Mouse (Mus musculus): ENCODE data around the gene Ppp2r1b. TPM values are rescaled to one million over a fixed set of nuclear protein-coding genes. Genes with fewer than 3 reads are reported as not detected.

Gene Ppp2r1b
- polyA plus RNA-seq, 1 experiment: 12.9 TPM

DNA sequence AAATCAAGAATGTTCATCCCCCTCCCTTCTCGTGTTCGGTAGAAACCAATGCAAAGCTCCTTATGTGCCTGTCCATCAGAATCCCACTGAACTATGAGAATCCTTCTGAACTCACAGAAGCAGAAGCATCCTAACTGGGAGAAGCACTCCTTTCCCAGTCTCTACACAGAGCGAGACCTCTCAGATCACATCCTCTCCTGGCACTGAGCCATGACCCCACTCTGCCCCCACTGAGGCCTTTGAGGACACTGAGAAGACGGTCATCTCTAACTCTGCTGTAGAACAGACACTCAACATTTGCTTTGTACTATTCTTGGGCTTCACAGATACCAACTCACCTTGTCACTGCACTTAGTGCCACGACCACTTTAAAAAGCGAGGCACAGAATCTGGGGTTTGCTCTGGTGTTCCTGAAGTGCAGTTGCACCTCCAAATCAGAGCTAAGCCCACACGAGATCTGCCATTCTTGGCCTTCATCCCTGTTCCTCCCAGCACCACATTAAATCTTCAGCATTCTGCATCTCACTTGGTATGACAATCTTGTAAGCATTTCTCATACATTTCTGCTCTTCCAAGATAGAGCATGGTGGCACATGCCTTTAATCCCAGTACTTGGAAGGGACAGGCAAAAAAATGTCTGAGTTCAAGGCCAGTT lies 66.9 kb downstream of the Ppp2r1b start:
- Histone ChIP-seq H3K4me2 (ENCODE audit: low read depth) (no peak overlapping the region), H3K36me3 (ENCODE audit: control insufficient read depth, insufficient read depth) (no peaks in the 10 kb centered on the region), H3K79me2 (ENCODE audit: control insufficient read depth, insufficient read depth) (no peaks in the 10 kb centered on the region), H3K4me3 (no peak overlapping the region), H3ac (ENCODE audit: control insufficient read depth, insufficient read length) (no peak overlapping the region), H3K27me3 (ENCODE audit: control insufficient read depth, insufficient read depth, insufficient read length) (no peaks in the 10 kb centered on the region)
- TF ChIP-seq USF1 (IDR thresholded peaks at IDR 0.05; ENCODE audit: low read depth) (no peak), E2F4 (IDR thresholded peaks at IDR 0.05; ENCODE audit: insufficient read depth) (no peak), MYOG (IDR thresholded peaks at IDR 0.05; ENCODE audit: control insufficient read depth in 1 of 3, insufficient read depth in 1 of 3, insufficient read length in 2 of 3, low read depth in 2 of 3) (no peak), CEBPB (IDR thresholded peaks at IDR 0.05; ENCODE audit: insufficient read depth, poor library complexity, severe bottlenecking) (no peak), TCF3 (IDR thresholded peaks at IDR 0.05; ENCODE audit: insufficient read length, low read depth) (no peak), POLR2A (IDR thresholded peaks at IDR 0.05; ENCODE audit: insufficient read length, low read depth) (no peak), SRF (IDR thresholded peaks at IDR 0.05; ENCODE audit: control insufficient read depth, insufficient read length, low read depth) (no peak), MAX (IDR thresholded peaks at IDR 0.05; ENCODE audit: low read depth) (no peak), POLR2AphosphoS2 (IDR thresholded peaks at IDR 0.05; ENCODE audit: insufficient read length, low read depth) (no peak), TCF12 (IDR thresholded peaks at IDR 0.05; ENCODE audit: insufficient read depth, poor library complexity, severe bottlenecking) (no peak), REST (IDR thresholded peaks at IDR 0.05; ENCODE audit: insufficient read depth, insufficient read length) (no peak), MYOD1 (IDR thresholded peaks at IDR 0.05; ENCODE audit: control insufficient read depth in 1 of 3, insufficient read length in 2 of 3, low read depth in 2 of 3) (no peak)

DNA sequence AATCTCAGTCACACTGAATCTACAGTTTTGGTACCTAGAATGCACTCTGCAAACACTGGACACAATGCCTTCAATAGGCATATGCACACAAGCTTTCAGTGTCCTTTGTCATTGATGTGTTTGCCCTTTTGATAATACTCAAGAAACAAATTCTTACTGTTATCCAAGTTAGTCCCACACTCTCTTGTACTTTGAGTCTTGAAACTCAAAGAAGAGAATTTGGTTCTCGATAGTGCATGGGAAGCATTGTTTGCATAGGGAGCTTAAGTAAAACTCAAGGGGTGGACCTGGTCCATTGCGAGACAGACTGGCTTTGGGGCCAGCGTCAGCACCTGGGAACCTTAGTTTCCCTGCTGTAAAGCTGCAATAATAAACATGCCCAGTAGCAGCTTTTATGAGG lies 73.0 kb downstream of the Ppp2r1b start:
- Histone ChIP-seq H3ac (ENCODE audit: control insufficient read depth, insufficient read length) (no peak overlapping the region), H3K36me3 (ENCODE audit: control insufficient read depth, insufficient read depth) (no peaks in the 10 kb centered on the region), H3K4me2 (ENCODE audit: low read depth) (no peak overlapping the region), H3K79me2 (ENCODE audit: control insufficient read depth, insufficient read depth) (no peaks in the 10 kb centered on the region), H3K4me3 (no peak overlapping the region), H3K27me3 (ENCODE audit: control insufficient read depth, insufficient read depth, insufficient read length) (no peaks in the 10 kb centered on the region)
- TF ChIP-seq MAX (IDR thresholded peaks at IDR 0.05; ENCODE audit: low read depth): no peak
- no peak for TF ChIP-seq SRF (IDR thresholded peaks at IDR 0.05; ENCODE audit: control insufficient read depth, insufficient read length, low read depth)
- no peak for TF ChIP-seq CEBPB (IDR thresholded peaks at IDR 0.05; ENCODE audit: insufficient read depth, poor library complexity, severe bottlenecking)
- TF ChIP-seq E2F4 (IDR thresholded peaks at IDR 0.05; ENCODE audit: insufficient read depth): no peak
- no peak for TF ChIP-seq TCF12 (IDR thresholded peaks at IDR 0.05; ENCODE audit: insufficient read depth, poor library complexity, severe bottlenecking)
- TF ChIP-seq MYOG (IDR thresholded peaks at IDR 0.05; ENCODE audit: control insufficient read depth in 1 of 3, insufficient read depth in 1 of 3, insufficient read length in 2 of 3, low read depth in 2 of 3): no peak
- no peak for TF ChIP-seq REST (IDR thresholded peaks at IDR 0.05; ENCODE audit: insufficient read depth, insufficient read length)
- no peak for TF ChIP-seq POLR2AphosphoS2 (IDR thresholded peaks at IDR 0.05; ENCODE audit: insufficient read length, low read depth)
- TF ChIP-seq MYOD1 (IDR thresholded peaks at IDR 0.05; ENCODE audit: control insufficient read depth in 1 of 3, insufficient read length in 2 of 3, low read depth in 2 of 3): no peak
- no peak for TF ChIP-seq TCF3 (IDR thresholded peaks at IDR 0.05; ENCODE audit: insufficient read length, low read depth)
- no peak for TF ChIP-seq USF1 (IDR thresholded peaks at IDR 0.05; ENCODE audit: low read depth)
- TF ChIP-seq POLR2A (IDR thresholded peaks at IDR 0.05; ENCODE audit: insufficient read length, low read depth): no peak

DNA sequence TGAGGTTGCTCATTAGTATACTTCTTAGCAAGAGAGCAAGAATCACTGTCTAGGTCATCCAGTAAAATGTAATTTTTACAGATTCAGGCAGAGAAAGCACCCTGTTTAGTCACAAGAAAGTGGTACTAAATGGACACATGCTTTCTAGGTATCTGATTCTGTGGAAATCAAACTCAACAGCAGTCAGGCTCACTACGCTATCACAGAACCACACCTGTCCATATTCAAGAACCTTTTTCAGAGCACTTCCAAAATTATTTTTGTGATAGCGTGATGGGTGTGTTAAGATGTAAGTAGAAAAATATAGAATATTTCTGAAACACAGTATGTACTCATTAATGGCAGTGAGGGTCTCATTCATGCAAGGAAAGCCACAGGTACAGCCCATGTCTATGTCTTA lies 74.5 kb downstream of the Ppp2r1b start:
- Histone ChIP-seq H3ac (ENCODE audit: control insufficient read depth, insufficient read length) (no peak overlapping the region), H3K79me2 (ENCODE audit: control insufficient read depth, insufficient read depth) (no peaks in the 10 kb centered on the region), H3K4me3 (no peak overlapping the region), H3K27me3 (ENCODE audit: control insufficient read depth, insufficient read depth, insufficient read length) (no peaks in the 10 kb centered on the region), H3K36me3 (ENCODE audit: control insufficient read depth, insufficient read depth) (no peaks in the 10 kb centered on the region), H3K4me2 (ENCODE audit: low read depth) (no peak overlapping the region)
- TF ChIP-seq TCF3 (IDR thresholded peaks at IDR 0.05; ENCODE audit: insufficient read length, low read depth): no peak

DNA sequence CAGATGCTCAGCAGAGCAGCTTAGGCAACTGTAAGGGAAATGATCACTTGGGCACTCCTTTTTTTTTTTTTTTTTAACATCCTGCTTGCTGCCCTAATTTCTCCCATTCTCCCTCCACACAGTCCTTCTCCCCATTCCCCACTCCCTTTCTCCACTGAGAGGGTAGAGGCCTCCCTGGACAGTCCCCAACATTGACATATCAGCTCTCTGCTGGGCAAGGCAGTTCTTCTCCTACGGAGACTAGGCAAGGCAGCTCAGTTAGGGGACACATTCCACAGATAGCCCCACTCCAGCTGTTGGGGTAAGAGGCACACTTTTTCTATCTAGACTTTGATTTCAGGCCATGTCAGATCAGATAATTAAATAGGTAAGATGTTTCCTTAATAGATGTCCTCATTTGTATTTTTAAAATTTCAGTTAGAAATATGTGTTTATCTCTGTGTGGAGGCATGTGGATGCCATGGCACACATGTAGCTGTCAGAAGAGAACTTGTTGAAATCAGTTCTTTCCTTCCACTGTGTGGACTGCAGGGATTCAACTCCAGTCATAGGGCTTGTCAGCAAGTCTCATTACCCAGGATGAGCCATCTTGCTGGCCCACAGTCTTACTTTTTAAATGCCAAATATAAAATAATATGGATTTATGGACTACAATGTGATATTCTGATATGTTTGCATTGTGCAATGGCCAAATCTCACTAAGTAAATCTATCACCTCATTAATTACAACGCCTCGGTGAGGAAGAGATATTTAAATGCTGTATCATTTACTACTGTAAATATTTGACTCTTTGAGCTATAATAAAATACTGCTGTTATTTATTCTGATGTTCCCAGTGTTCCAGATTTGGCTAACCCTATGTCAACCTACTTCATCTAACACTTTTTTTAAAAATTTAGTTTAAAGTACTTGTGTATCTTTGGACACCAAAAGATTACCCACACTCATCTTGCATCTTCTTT lies 76.1 kb downstream of the Ppp2r1b start:
- H3ac ChIP-seq (ENCODE audit: control insufficient read depth, insufficient read length): no peak overlapping the region
- no peaks in the 10 kb centered on the region for H3K79me2 ChIP-seq (ENCODE audit: control insufficient read depth, insufficient read depth)
- H3K36me3 ChIP-seq (ENCODE audit: control insufficient read depth, insufficient read depth): no peaks in the 10 kb centered on the region
- H3K4me3 ChIP-seq: no peak overlapping the region
- H3K27me3 ChIP-seq (ENCODE audit: control insufficient read depth, insufficient read depth, insufficient read length): no peaks in the 10 kb centered on the region
- TF ChIP-seq CEBPB (IDR thresholded peaks at IDR 0.05; ENCODE audit: insufficient read depth, poor library complexity, severe bottlenecking): no peak
- TF ChIP-seq MAX (IDR thresholded peaks at IDR 0.05; ENCODE audit: low read depth): no peak
- no peak for TF ChIP-seq SRF (IDR thresholded peaks at IDR 0.05; ENCODE audit: control insufficient read depth, insufficient read length, low read depth)
- TF ChIP-seq TCF3 (IDR thresholded peaks at IDR 0.05; ENCODE audit: insufficient read length, low read depth): no peak
- no peak for TF ChIP-seq MYOD1 (IDR thresholded peaks at IDR 0.05; ENCODE audit: control insufficient read depth in 1 of 3, insufficient read length in 2 of 3, low read depth in 2 of 3)
- TF ChIP-seq TCF12 (IDR thresholded peaks at IDR 0.05; ENCODE audit: insufficient read depth, poor library complexity, severe bottlenecking): no peak
- TF ChIP-seq REST (IDR thresholded peaks at IDR 0.05; ENCODE audit: insufficient read depth, insufficient read length): no peak
- TF ChIP-seq MYOG (IDR thresholded peaks at IDR 0.05; ENCODE audit: control insufficient read depth in 1 of 3, insufficient read depth in 1 of 3, insufficient read length in 2 of 3, low read depth in 2 of 3): no peak
- no peak for TF ChIP-seq POLR2A (IDR thresholded peaks at IDR 0.05; ENCODE audit: insufficient read length, low read depth)
- no peak for TF ChIP-seq E2F4 (IDR thresholded peaks at IDR 0.05; ENCODE audit: insufficient read depth)
- TF ChIP-seq POLR2AphosphoS2 (IDR thresholded peaks at IDR 0.05; ENCODE audit: insufficient read length, low read depth): no peak
- TF ChIP-seq USF1 (IDR thresholded peaks at IDR 0.05; ENCODE audit: low read depth): no peak
- H3K4me2 ChIP-seq (ENCODE audit: low read depth): no peak overlapping the region
